Mouse (Mus musculus) spleen, adult 2 months (tissue): ENCODE results near the gene Usf2. TPM values are rescaled to one million over a fixed set of nuclear protein-coding genes. Genes with fewer than 3 reads are reported as not detected.

Experiments used
- DNase-seq, 2 experiments: peaks; one replicate each; pipeline versions ENCODE4 v3.0.0 to v3.0.0-alpha.2; 2012 to 2021; ENCODE audit warnings: low spot score in 2 of 2, low read depth in 1 of 2
- H3K27ac ChIP-seq: fragments of 200-500 bp; 2 replicates; pipeline ENCODE4 v1.5.1; 2012; ENCODE audit warnings: low read length, inconsistent platforms; ENCODE audit not compliant: insufficient read depth
- H3K27me3 ChIP-seq: fragments of 200-500 bp; 2 replicates; pipeline ENCODE4 v1.6.1; 2012; ENCODE audit warnings: mild to moderate bottlenecking, moderate library complexity, low read length, inconsistent platforms; ENCODE audit not compliant: control insufficient read depth, insufficient read depth
- H3K36me3 ChIP-seq: fragments of 200-500 bp; 2 replicates; pipeline ENCODE4 v1.6.1; 2012; ENCODE audit warnings: mild to moderate bottlenecking, low read length, inconsistent platforms; ENCODE audit not compliant: control insufficient read depth, insufficient read depth
- H3K4me1 ChIP-seq: fragments of 200-500 bp; 2 replicates; pipeline ENCODE4 v1.6.1; 2011; ENCODE audit warnings: inconsistent platforms; ENCODE audit not compliant: control insufficient read depth, insufficient read depth, insufficient read length
- H3K4me3 ChIP-seq: fragments of 200-500 bp; 2 replicates; pipeline ENCODE4 v1.5.1; 2011; ENCODE audit warnings: mild to moderate bottlenecking, inconsistent platforms; ENCODE audit not compliant: insufficient read depth, insufficient read length; ENCODE audit errors: extremely low read depth
- CTCF ChIP-seq: fragments of 200-500 bp; IDR thresholded peaks from 2 replicates; pipeline ENCODE4 v1.5.1; 2011; ENCODE audit warnings: mild to moderate bottlenecking, inconsistent platforms; ENCODE audit not compliant: insufficient read depth, insufficient read length, insufficient replicate concordance; ENCODE audit errors: extremely low read depth
- POLR2A ChIP-seq: fragments of 200-500 bp; IDR thresholded peaks from 2 replicates; pipeline ENCODE4 v1.6.1; 2011; ENCODE audit warnings: low read depth, low read length, inconsistent platforms
- WGBS: fragments of 180-500 bp; shearing (Covaris S2); methylation state at CpG from one replicate; pipeline ENCODE4 v1.1.7; 2018; 5-methylcytosine and 5-hydroxymethylcytosine counted together
- polyA plus RNA-seq: library from polyadenylated mRNA; depleted of rRNA; stranded (reverse); fragments of >200 nt; gene quantifications from 2 replicates; pipeline ENCODE4 v1.2.3, GENCODE M21; 2012

The Usf2 gene
- polyA plus RNA-seq, 1 experiment, result 151 TPM

- WGBS, result 86% methylated on average over 4 of the region's 4 CpGs
- no peak for TF ChIP-seq POLR2A
- no peak for TF ChIP-seq CTCF
- Histone ChIP-seq H3K27me3 (peaks cover 3% of the 10 kb centered on the region; the same call in 1 of the 2 replicates), H3K4me3 (no peak overlapping the region), H3K4me1 (peaks cover 8% of the 10 kb centered on the region; the same call in 1 of the 2 replicates), H3K36me3 (no peaks in the 10 kb centered on the region), H3K27ac (no peak overlapping the region)
- no peak for DNase-seq
Measured at GRCm38 (mm10) chr7:30969174-30969573, 12.6 kb upstream of the Usf2 start.

- Histone ChIP-seq H3K27me3 (peaks cover 3% of the 10 kb centered on the region; the same call in 1 of the 2 replicates), H3K27ac (no peak overlapping the region), H3K4me3 (no peak overlapping the region), H3K36me3 (no peaks in the 10 kb centered on the region), H3K4me1 (peaks cover 7% of the 10 kb centered on the region; the same call in 1 of the 2 replicates)
- WGBS, result 94% methylated on average over 8 of the region's 8 CpGs
- TF ChIP-seq CTCF (no peak), POLR2A (no peak)
- no peak for DNase-seq
Measured at GRCm38 (mm10) chr7:30968611-30969010, 12.0 kb upstream of the Usf2 start.

- H3K27ac ChIP-seq, result no peak overlapping the region
- no peak overlapping the region for H3K4me3 ChIP-seq
- WGBS, result 46% methylated on average over 3 of the region's 3 CpGs
- no peaks in the 10 kb centered on the region for H3K36me3 ChIP-seq
- H3K4me1 ChIP-seq, result no peaks in the 10 kb centered on the region
- no peak for DNase-seq
- TF ChIP-seq POLR2A (no peak), CTCF (no peak)
- H3K27me3 ChIP-seq, result no peaks in the 10 kb centered on the region
Measured at GRCm38 (mm10) chr7:30966657-30967056, 10.1 kb upstream of the Usf2 start.

- Histone ChIP-seq H3K36me3 (no peaks in the 10 kb centered on the region), H3K4me1 (no peaks in the 10 kb centered on the region), H3K27me3 (no peaks in the 10 kb centered on the region), H3K4me3 (no peak overlapping the region), H3K27ac (no peak overlapping the region)
- no peak for TF ChIP-seq CTCF
- no peak for TF ChIP-seq POLR2A
- WGBS, result 91% methylated on average over 14 of the region's 14 CpGs
- no peak for DNase-seq
Measured at GRCm38 (mm10) chr7:30965677-30966076, 9.1 kb upstream of the Usf2 start.

- Histone ChIP-seq H3K27ac (no peak overlapping the region), H3K4me3 (no peak overlapping the region), H3K27me3 (no peaks in the 10 kb centered on the region), H3K4me1 (no peaks in the 10 kb centered on the region), H3K36me3 (no peaks in the 10 kb centered on the region)
- TF ChIP-seq POLR2A, result no peak
- no peak for TF ChIP-seq CTCF
- WGBS, result 94% methylated on average over 7 of the region's 7 CpGs
- DNase-seq, result no peak
Measured at GRCm38 (mm10) chr7:30964366-30964765, 7.8 kb upstream of the Usf2 start.

- Histone ChIP-seq H3K36me3 (no peaks in the 10 kb centered on the region), H3K27ac (no peak overlapping the region), H3K4me1 (peaks cover 5% of the 10 kb centered on the region; the same call in 1 of the 2 replicates), H3K27me3 (no peaks in the 10 kb centered on the region), H3K4me3 (no peak overlapping the region)
- DNase-seq, result no peak
- WGBS, result 91% methylated on average over 5 of the region's 5 CpGs
- TF ChIP-seq CTCF (no peak), POLR2A (no peak)
Measured at GRCm38 (mm10) chr7:30962862-30963261, 6.3 kb upstream of the Usf2 start.

GRCm38 (mm10) chr7:30959786-30960349 is 3.3 kb upstream of the Usf2 start:
- H3K4me1 ChIP-seq, result peaks cover 9% of the 10 kb centered on the region
- 86% methylated on average over 6 of the region's 6 CpGs for WGBS
- TF ChIP-seq CTCF (no peak), POLR2A (no peak)
- DNase-seq, result no peak
- H3K4me3 ChIP-seq, result no peak overlapping the region
- H3K36me3 ChIP-seq, result peaks cover 1% of the 10 kb centered on the region; the same call in 1 of the 2 replicates
- no peaks in the 10 kb centered on the region for H3K27me3 ChIP-seq
- no peak overlapping the region for H3K27ac ChIP-seq

- Histone ChIP-seq H3K36me3 (peaks cover 10% of the 10 kb centered on the region), H3K4me1 (peaks cover 9% of the 10 kb centered on the region), H3K27me3 (no peaks in the 10 kb centered on the region), H3K4me3 (no peak overlapping the region), H3K27ac (no peak overlapping the region)
- 97% methylated on average over 9 of the region's 9 CpGs for WGBS
- TF ChIP-seq CTCF, result no peak
- TF ChIP-seq POLR2A, result no peak
- DNase-seq, result no peak
Measured at GRCm38 (mm10) chr7:30958866-30959487, 2.4 kb upstream of the Usf2 start.
